Mouse (Mus musculus) gastrocnemius, postnatal 4 days (tissue): ENCODE data around the gene Plekhh3. TPM values are rescaled to one million over a fixed set of nuclear protein-coding genes. Genes with fewer than 3 reads are reported as not detected.

ENCODE experiments used
- DNase-seq, 2 experiments: peaks; one replicate each; pipeline ENCODE4 v3.0.0; 2021 to 2022; ENCODE audit warnings: low spot score in 2 of 2, mixed read lengths in 2 of 2
- total RNA-seq, 2 experiments: library from RNA; stranded (reverse); gene quantifications; 2 replicates each; pipeline ENCODE4 v1.2.3; 2021

Plekhh3 gene
- total RNA-seq, 2 experiments from 2014 or later: 39.5 to 41.4 TPM

DNA sequence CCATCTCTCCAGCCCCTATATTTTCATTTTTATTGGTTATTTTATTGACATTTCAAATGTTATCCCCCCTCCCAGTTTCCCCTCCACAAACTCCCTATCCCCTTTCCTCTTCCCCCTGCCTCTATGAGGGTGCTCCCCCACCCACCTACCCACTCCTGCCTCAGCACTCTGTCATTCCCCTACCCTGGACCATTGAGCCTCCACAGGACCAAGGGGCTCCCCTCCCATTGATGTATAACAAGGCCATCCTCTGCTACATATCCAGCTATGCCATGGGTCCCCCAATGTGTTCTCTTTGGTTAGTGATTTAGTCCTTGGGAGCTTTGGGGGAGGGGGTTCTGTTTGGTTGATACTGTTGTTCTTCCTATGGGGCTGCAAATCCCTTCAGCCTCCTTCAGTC lies 16.5 kb downstream of the Plekhh3 start:
- no peak for DNase-seq

- DNase-seq: no peak
Observed at GRCm38 (mm10) chr11:101152825-101153224, 18.3 kb downstream of the Plekhh3 start.

GRCm38 (mm10) chr11:101151063-101151462 lies 20.1 kb downstream of the Plekhh3 start:
- DNase-seq: no peak

- DNase-seq: peak in 1 of 2 experiments; percentile 63
Observed at GRCm38 (mm10) chr11:101149178-101150105, 21.7 kb downstream of the Plekhh3 start.

GRCm38 (mm10) chr11:101148751-101149150 lies 22.4 kb downstream of the Plekhh3 start:
- DNase-seq: no peak

- no peak for DNase-seq
Observed at GRCm38 (mm10) chr11:101146377-101146776, 24.8 kb downstream of the Plekhh3 start.

GRCm38 (mm10) chr11:101143338-101144225 lies 27.6 kb downstream of the Plekhh3 start:
- no peak for DNase-seq

DNA sequence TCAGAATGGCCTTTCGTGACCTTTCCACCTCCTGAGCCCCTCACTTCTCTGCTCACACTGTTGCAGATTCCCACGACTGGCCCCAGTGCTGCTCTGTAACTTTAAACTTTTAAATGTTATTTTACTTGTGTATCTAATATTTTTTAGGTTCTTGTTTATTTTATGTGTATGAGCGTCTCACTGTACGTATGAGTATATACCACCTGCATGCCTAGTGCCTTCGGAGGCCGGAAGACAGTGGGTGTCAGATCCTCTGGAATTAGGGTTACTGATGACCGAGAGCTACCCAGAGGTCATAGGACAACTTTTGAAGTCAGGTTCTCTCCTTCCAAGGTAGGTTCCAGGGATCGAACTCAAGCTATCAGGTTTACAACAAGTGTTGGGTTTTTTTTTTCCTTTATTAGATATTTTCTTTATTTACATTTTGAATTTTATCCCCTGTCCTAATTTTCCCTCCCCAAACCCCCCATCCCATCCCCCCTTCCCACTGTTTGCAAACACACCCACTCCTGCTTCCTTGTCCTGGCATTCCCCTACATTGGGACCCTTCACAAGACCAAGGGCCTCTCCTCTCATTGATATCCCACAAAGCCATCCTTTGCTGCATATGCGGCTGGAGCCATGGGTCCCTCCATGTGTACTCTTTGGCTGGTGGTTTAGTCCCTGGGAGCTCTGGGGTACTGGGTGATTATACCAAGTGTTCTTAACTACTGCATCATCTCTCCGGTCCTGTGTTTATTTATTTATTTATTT lies 28.8 kb downstream of the Plekhh3 start:
- no peak for DNase-seq

DNA sequence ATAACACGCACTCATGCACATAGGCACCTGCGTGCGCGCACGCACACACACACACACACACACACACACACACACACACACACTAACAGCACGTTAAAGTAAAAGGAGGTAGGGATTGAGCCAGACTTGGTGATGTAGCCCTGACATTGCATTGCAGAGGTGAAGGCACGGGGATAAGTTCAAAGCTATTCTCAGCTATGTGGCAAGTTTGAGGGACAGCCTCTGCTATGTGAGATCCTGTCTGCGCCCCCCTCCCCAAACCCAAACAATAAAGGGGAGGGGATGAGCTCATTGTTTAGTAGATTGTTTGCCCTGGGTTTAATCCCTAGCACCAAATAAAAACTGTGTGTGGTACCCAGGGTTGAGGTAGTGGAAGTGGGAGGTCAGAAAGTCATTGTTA lies 30.1 kb downstream of the Plekhh3 start:
- DNase-seq: no peak

- no peak for DNase-seq
Observed at GRCm38 (mm10) chr11:101140164-101140819, 30.9 kb downstream of the Plekhh3 start.

DNA sequence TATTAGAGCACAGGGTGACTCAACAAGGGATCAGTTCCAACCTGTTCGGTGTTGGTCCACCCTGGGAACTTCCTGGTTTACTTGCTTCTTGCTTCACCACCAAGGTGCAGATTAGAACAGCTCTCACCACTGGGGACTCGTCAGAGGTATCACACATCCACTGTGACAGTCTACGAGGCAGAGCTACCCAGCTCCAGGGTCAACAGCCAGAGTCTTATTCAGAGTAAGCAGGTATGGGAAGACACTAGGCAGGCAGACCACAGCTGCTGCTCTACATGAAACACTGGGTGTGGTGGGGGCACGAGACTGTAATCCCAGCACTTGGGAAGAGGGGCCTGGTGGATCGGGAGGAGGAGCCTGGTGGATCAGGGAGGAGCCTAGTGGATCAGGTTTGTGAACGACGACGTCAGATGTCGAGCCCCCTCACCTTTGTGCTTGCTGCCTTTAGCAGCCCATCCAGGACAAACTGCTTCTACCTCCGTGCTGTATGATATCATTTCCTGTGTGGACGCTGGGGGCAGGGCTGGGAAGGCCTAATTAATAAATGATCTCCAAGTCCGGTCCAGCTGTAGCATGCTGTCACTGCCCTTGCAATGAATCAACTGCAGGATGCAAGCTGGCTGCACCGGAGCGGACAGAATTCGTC lies 32.5 kb downstream of the Plekhh3 start:
- DNase-seq: no peak

- DNase-seq: no peak
Observed at GRCm38 (mm10) chr11:101137000-101137399, 34.2 kb downstream of the Plekhh3 start.

- no peak for DNase-seq
Observed at GRCm38 (mm10) chr11:101134217-101134865, 36.8 kb downstream of the Plekhh3 start.

DNA sequence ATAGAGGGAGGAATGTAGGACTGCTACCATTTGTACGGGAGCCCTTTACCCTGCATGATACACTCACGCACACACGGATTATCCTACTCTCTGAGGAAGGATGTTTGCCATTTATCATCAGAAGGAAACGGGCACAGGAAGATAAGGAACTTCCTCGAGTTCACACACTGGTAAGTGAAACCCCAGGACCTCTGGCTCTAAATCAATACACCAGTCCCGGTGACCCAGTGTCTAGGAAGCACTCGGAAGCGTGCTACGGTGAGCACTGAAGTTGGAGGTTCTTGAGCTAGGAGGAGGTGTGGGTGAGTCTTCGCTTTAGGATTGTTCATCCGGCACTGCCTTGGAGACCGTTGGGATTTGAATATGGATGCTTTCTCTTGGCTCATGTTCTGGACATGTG lies 38.1 kb downstream of the Plekhh3 start:
- DNase-seq: no peak

GRCm38 (mm10) chr11:101131701-101132100 lies 39.5 kb downstream of the Plekhh3 start:
- DNase-seq: peak in 1 of 2 experiments; percentile 45

- DNase-seq: no peak
Observed at GRCm38 (mm10) chr11:101131187-101131586, 40.0 kb downstream of the Plekhh3 start.

- DNase-seq: peak; percentile 27 to 39
Observed at GRCm38 (mm10) chr11:101130056-101130756, 40.9 kb downstream of the Plekhh3 start.

- no peak for DNase-seq
Observed at GRCm38 (mm10) chr11:101128996-101129577, 42.1 kb downstream of the Plekhh3 start.
